Mouse (Mus musculus): ENCODE measurements at regions not wholly inside any gene's neighbourhood (a gene's known extent, or its start where the extent isn't known, plus 50 kb on each side); places are given as distances from the start of the nearest gene placed in this dataset.

GRCm38 (mm10) chr14:54086660-54087059 is 167.2 kb downstream of the Dad1 start:
- Histone ChIP-seq H3K36me3 (no peaks in the 10 kb centered on the region), H3K27me3 (no peaks in the 10 kb centered on the region), H3K27ac (replicated peaks) (no peak overlapping the region), H3K4me1 (no peaks in the 10 kb centered on the region), H3K4me3 (no peak overlapping the region), H3K9me3 (no peaks in the 10 kb centered on the region), H3K9ac (replicated peaks) (no peak overlapping the region), H3K4me2 (replicated peaks) (no peak overlapping the region)
- WGBS, result 63% methylated on average over 11 of the region's 11 CpGs
- no peak for ATAC-seq (replicated peaks)

- H3K36me3 ChIP-seq, result no peaks in the 10 kb centered on the region
- ATAC-seq (replicated peaks), result no peak
- H3K4me3 ChIP-seq, result no peak overlapping the region
- H3K4me1 ChIP-seq, result no peaks in the 10 kb centered on the region
- no peak overlapping the region for H3K4me2 ChIP-seq (replicated peaks)
- WGBS, result 88% methylated on average over 3 of the region's 3 CpGs
- no peaks in the 10 kb centered on the region for H3K9me3 ChIP-seq
- no peaks in the 10 kb centered on the region for H3K27me3 ChIP-seq
- H3K9ac ChIP-seq (replicated peaks), result no peak overlapping the region
- H3K27ac ChIP-seq (replicated peaks), result no peak overlapping the region
These were observed 179.2 kb downstream of the Dad1 start for GRCm38 (mm10) chr14:54074659-54075058.

GRCm38 (mm10) chr14:54072283-54072912 is 181.5 kb downstream of the Dad1 start:
- ATAC-seq (replicated peaks), result no peak
- WGBS, result 82% methylated on average over 10 of the region's 10 CpGs
- H3K27ac ChIP-seq (replicated peaks), result no peak overlapping the region
- no peaks in the 10 kb centered on the region for H3K27me3 ChIP-seq
- H3K4me1 ChIP-seq, result no peaks in the 10 kb centered on the region
- H3K9ac ChIP-seq (replicated peaks), result no peak overlapping the region
- H3K36me3 ChIP-seq, result no peaks in the 10 kb centered on the region
- H3K9me3 ChIP-seq, result no peaks in the 10 kb centered on the region
- H3K4me2 ChIP-seq (replicated peaks), result no peak overlapping the region
- H3K4me3 ChIP-seq, result no peak overlapping the region

- H3K4me3 ChIP-seq, result no peak overlapping the region
- H3K27ac ChIP-seq (replicated peaks), result no peak overlapping the region
- no peaks in the 10 kb centered on the region for H3K36me3 ChIP-seq
- no peak overlapping the region for H3K9ac ChIP-seq (replicated peaks)
- no peak for ATAC-seq (replicated peaks)
- H3K4me2 ChIP-seq (replicated peaks), result no peak overlapping the region
- H3K4me1 ChIP-seq, result no peaks in the 10 kb centered on the region
- no peaks in the 10 kb centered on the region for H3K27me3 ChIP-seq
- no peaks in the 10 kb centered on the region for H3K9me3 ChIP-seq
These were observed 183.7 kb downstream of the Dad1 start for GRCm38 (mm10) chr14:54070240-54070639.

- Histone ChIP-seq H3K4me3 (no peak overlapping the region), H3K4me2 (replicated peaks) (no peak overlapping the region), H3K27ac (replicated peaks) (no peak overlapping the region), H3K27me3 (no peaks in the 10 kb centered on the region), H3K36me3 (no peaks in the 10 kb centered on the region), H3K4me1 (0 out of 2 replicates have a peak, but pooled peaks cover 3% of the 10 kb centered on the region), H3K9ac (replicated peaks) (no peak overlapping the region), H3K9me3 (no peaks in the 10 kb centered on the region)
- ATAC-seq (replicated peaks), result no peak
- 96% methylated on average over 1 of the region's 1 CpGs for WGBS
These were observed 185.2 kb downstream of the Dad1 start for GRCm38 (mm10) chr14:54068684-54069083.

GRCm38 (mm10) chr14:54065466-54065865 is 188.4 kb downstream of the Dad1 start:
- H3K27ac ChIP-seq (replicated peaks), result no peak overlapping the region
- WGBS, result 55% methylated on average over 4 of the region's 4 CpGs

GRCm38 (mm10) chr14:54064541-54065402 is 189.1 kb downstream of the Dad1 start:
- peaks cover 16% of the 10 kb centered on the region for H3K4me1 ChIP-seq
- H3K4me2 ChIP-seq (replicated peaks), result peak overlapping the region; percentile 22; the same call in 1 of the 2 replicates
- H3K27ac ChIP-seq (replicated peaks), result no peak overlapping the region
- no peak overlapping the region for H3K4me3 ChIP-seq
- WGBS, result 29% methylated on average over 11 of the region's 11 CpGs
- H3K36me3 ChIP-seq, result no peaks in the 10 kb centered on the region
- ATAC-seq (replicated peaks), result 0 out of 2 replicates have a peak, but pooled peaks have one; percentile 9
- H3K27me3 ChIP-seq, result no peaks in the 10 kb centered on the region
- H3K9ac ChIP-seq (replicated peaks), result no peak overlapping the region
- no peaks in the 10 kb centered on the region for H3K9me3 ChIP-seq

More at GRCm38 (mm10) chr14:54065466-54065865, 188.4 kb downstream of the Dad1 start:
- H3K27me3 ChIP-seq, result no peaks in the 10 kb centered on the region
- no peaks in the 10 kb centered on the region for H3K9me3 ChIP-seq
- H3K36me3 ChIP-seq, result no peaks in the 10 kb centered on the region
- ATAC-seq (replicated peaks), result no peak
- H3K4me3 ChIP-seq, result no peak overlapping the region
- H3K4me1 ChIP-seq, result peaks cover 10% of the 10 kb centered on the region; the same call in 1 of the 2 replicates
- no peak overlapping the region for H3K4me2 ChIP-seq (replicated peaks)
- H3K9ac ChIP-seq (replicated peaks), result no peak overlapping the region

GRCm38 (mm10) chr14:54061570-54061969 is 192.3 kb downstream of the Dad1 start:
- H3K36me3 ChIP-seq, result no peaks in the 10 kb centered on the region
- H3K27me3 ChIP-seq, result no peaks in the 10 kb centered on the region
- H3K4me1 ChIP-seq, result peaks cover 18% of the 10 kb centered on the region
- no peak overlapping the region for H3K27ac ChIP-seq (replicated peaks)
- H3K4me2 ChIP-seq (replicated peaks), result no peak overlapping the region
- no peak overlapping the region for H3K4me3 ChIP-seq
- ATAC-seq (replicated peaks), result no peak
- no peak overlapping the region for H3K9ac ChIP-seq (replicated peaks)
- H3K9me3 ChIP-seq, result no peaks in the 10 kb centered on the region
- whole genome bisulfite sequencing, result 20% methylated on average over 3 of the region's 3 CpGs

GRCm38 (mm10) chr14:54059776-54060175 is 194.1 kb downstream of the Dad1 start:
- peaks cover 17% of the 10 kb centered on the region for H3K4me1 ChIP-seq
- H3K27me3 ChIP-seq, result no peaks in the 10 kb centered on the region
- H3K27ac ChIP-seq (replicated peaks), result peak overlapping the region; percentile 66
- peak; percentile 87 for ATAC-seq (replicated peaks)
- H3K4me2 ChIP-seq (replicated peaks), result no peak overlapping the region
- no peak overlapping the region for H3K4me3 ChIP-seq
- 27% methylated on average over 4 of the region's 4 CpGs for WGBS
- H3K9me3 ChIP-seq, result no peaks in the 10 kb centered on the region
- H3K9ac ChIP-seq (replicated peaks), result no peak overlapping the region
- no peaks in the 10 kb centered on the region for H3K36me3 ChIP-seq

- no peak overlapping the region for H3K4me3 ChIP-seq
- no peak overlapping the region for H3K4me2 ChIP-seq (replicated peaks)
- 0 out of 2 replicates have a peak, but pooled peaks have one; percentile 23 for ATAC-seq (replicated peaks)
- H3K36me3 ChIP-seq, result no peaks in the 10 kb centered on the region
- 84% methylated on average over 6 of the region's 6 CpGs for WGBS
- no peaks in the 10 kb centered on the region for H3K27me3 ChIP-seq
- peak overlapping the region; percentile 23; the same call in 1 of the 2 replicates for H3K27ac ChIP-seq (replicated peaks)
- no peak overlapping the region for H3K9ac ChIP-seq (replicated peaks)
- peaks cover 15% of the 10 kb centered on the region for H3K4me1 ChIP-seq
- no peaks in the 10 kb centered on the region for H3K9me3 ChIP-seq
These were observed 194.8 kb downstream of the Dad1 start for GRCm38 (mm10) chr14:54059096-54059495.

- Histone ChIP-seq H3K27me3 (no peaks in the 10 kb centered on the region), H3K4me3 (no peak overlapping the region), H3K27ac (replicated peaks) (no peak overlapping the region), H3K36me3 (no peaks in the 10 kb centered on the region), H3K9ac (replicated peaks) (no peak overlapping the region), H3K4me2 (replicated peaks) (no peak overlapping the region), H3K4me1 (peaks cover 15% of the 10 kb centered on the region), H3K9me3 (no peaks in the 10 kb centered on the region)
- ATAC-seq (replicated peaks), result no peak
- WGBS, result 85% methylated on average over 7 of the region's 7 CpGs
These were observed 197.2 kb downstream of the Dad1 start for GRCm38 (mm10) chr14:54056691-54057090.

- Histone ChIP-seq H3K9me3 (no peaks in the 10 kb centered on the region), H3K36me3 (no peaks in the 10 kb centered on the region), H3K27ac (replicated peaks) (no peak overlapping the region), H3K9ac (replicated peaks) (no peak overlapping the region), H3K27me3 (no peaks in the 10 kb centered on the region), H3K4me3 (no peak overlapping the region), H3K4me1 (peaks cover 7% of the 10 kb centered on the region), H3K4me2 (replicated peaks) (no peak overlapping the region)
- WGBS, result 51% methylated on average over 6 of the region's 6 CpGs
- ATAC-seq (replicated peaks), result no peak
These were observed 198.5 kb downstream of the Dad1 start for GRCm38 (mm10) chr14:54055390-54055789.
